Mouse (Mus musculus): ENCODE results near the gene Tead2.

GRCm38 (mm10) chr7:45226421-45226820 lies 10.9 kb downstream of the Tead2 start:
- TF ChIP-seq TAL1 (IDR thresholded peaks at IDR 0.05; ENCODE audit: low read length): no peak
- no peak for TF ChIP-seq GATA1 (IDR thresholded peaks at IDR 0.05; ENCODE audit: low read length)
